Mouse (Mus musculus): ENCODE data around the gene Cog2.

DNA sequence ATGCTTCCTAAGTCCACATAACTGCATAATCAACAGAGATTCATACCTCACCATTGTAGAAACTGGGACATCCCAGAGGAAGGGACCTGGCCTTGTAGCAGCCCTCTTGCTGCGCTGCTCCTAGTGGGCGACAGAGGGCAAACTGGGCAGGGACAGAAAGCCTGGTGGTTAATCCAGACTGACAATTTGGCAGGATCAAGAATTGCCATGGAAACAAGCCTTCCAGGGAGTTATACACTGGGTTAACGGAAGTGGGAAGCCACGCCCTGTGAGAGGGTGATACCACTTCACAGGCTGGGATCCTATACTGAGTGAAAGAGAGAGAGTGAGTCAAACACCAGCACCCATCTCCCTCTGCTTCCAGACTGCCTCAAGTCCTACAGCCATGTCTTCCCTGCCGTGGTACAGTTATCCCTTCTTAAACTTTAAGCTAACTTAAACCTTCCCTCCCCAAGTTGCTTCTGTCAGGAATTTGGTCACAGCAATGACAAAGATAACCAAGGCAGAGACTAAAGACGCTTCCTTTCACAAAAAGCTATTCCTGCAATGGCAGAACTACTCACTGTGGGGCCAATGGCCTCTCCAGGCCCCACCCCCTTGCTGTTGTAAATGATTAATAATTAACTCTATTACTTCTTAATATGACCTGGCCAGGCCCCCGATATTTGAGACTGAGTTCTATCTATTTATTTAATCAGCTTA lies 21.2 kb upstream of the Cog2 start:
- TF ChIP-seq USF1 (IDR thresholded peaks at IDR 0.05; ENCODE audit: low read depth) (no peak), CTCF (IDR thresholded peaks at IDR 0.05; ENCODE audit: control insufficient read depth, insufficient read depth, insufficient read length) (no peak), MYOG (IDR thresholded peaks at IDR 0.05; ENCODE audit: control insufficient read depth, extremely low read depth, insufficient read length) (no peak), FOSL1 (IDR thresholded peaks at IDR 0.05; ENCODE audit: insufficient read depth, low read length, poor library complexity, severe bottlenecking) (no peak), CEBPB (IDR thresholded peaks at IDR 0.05; ENCODE audit: low read depth) (no peak), MAX (IDR thresholded peaks at IDR 0.05) (no peak), MYOD1 (IDR thresholded peaks at IDR 0.05; ENCODE audit: control insufficient read depth, insufficient read length, low read depth) (no peak)
